Mouse (Mus musculus) A20 (cell line): ENCODE data around the gene Prss48.

ENCODE experiments used
- DNase-seq: peaks from one replicate; pipeline ENCODE4 v3.0.0-alpha.2; 2011; ENCODE audit warnings: low read depth, low spot score

Gene Prss48

GRCm38 (mm10) chr3:86002423-86002822 is at the start of gene Prss48:
Gene Prss48 (minus strand): TSS chr3:86002491.
- DNase-seq = no peak

GRCm38 (mm10) chr3:86049041-86049440 is 46.8 kb upstream of the Prss48 start:
- DNase-seq = peak; percentile 24

GRCm38 (mm10) chr3:86047686-86048408 is 45.6 kb upstream of the Prss48 start:
- no peak for DNase-seq

GRCm38 (mm10) chr3:86040286-86041201 is 38.3 kb upstream of the Prss48 start:
- DNase-seq = no peak

- DNase-seq = no peak
These were observed 36.4 kb upstream of the Prss48 start for GRCm38 (mm10) chr3:86038648-86039047.

GRCm38 (mm10) chr3:86037926-86038484 is 35.7 kb upstream of the Prss48 start:
- DNase-seq = no peak

GRCm38 (mm10) chr3:86033455-86034090 is 31.3 kb upstream of the Prss48 start:
- no peak for DNase-seq

- no peak for DNase-seq
These were observed 28.3 kb upstream of the Prss48 start for GRCm38 (mm10) chr3:86030566-86030965.

- DNase-seq = no peak
These were observed 26.5 kb upstream of the Prss48 start for GRCm38 (mm10) chr3:86028658-86029375.

GRCm38 (mm10) chr3:86025341-86026137 is 23.2 kb upstream of the Prss48 start:
- peak; percentile 4 for DNase-seq

GRCm38 (mm10) chr3:86024065-86024795 is 21.9 kb upstream of the Prss48 start:
- DNase-seq = no peak

- DNase-seq = no peak
These were observed 19.4 kb upstream of the Prss48 start for GRCm38 (mm10) chr3:86021651-86022050.

GRCm38 (mm10) chr3:86020921-86021650 is 18.8 kb upstream of the Prss48 start:
- DNase-seq = no peak

GRCm38 (mm10) chr3:86017484-86017883 is 15.2 kb upstream of the Prss48 start:
- DNase-seq = no peak

GRCm38 (mm10) chr3:86016965-86017364 is 14.7 kb upstream of the Prss48 start:
- DNase-seq = no peak

- DNase-seq = no peak
These were observed 11.5 kb upstream of the Prss48 start for GRCm38 (mm10) chr3:86013837-86014236.

- DNase-seq = no peak
These were observed 9.5 kb upstream of the Prss48 start for GRCm38 (mm10) chr3:86011833-86012232.

- DNase-seq = no peak
These were observed 9.1 kb upstream of the Prss48 start for GRCm38 (mm10) chr3:86011373-86011772.

GRCm38 (mm10) chr3:86010618-86011017 is 8.3 kb upstream of the Prss48 start:
- no peak for DNase-seq
